Mouse (Mus musculus): ENCODE results near the gene Sacs. TPM values are rescaled to one million over a fixed set of nuclear protein-coding genes. Genes with fewer than 3 reads are reported as not detected.

Gene Sacs
- polyA plus RNA-seq (2012; rRNA removed): 0.88 and 1.2 TPM in 2 replicates

DNA sequence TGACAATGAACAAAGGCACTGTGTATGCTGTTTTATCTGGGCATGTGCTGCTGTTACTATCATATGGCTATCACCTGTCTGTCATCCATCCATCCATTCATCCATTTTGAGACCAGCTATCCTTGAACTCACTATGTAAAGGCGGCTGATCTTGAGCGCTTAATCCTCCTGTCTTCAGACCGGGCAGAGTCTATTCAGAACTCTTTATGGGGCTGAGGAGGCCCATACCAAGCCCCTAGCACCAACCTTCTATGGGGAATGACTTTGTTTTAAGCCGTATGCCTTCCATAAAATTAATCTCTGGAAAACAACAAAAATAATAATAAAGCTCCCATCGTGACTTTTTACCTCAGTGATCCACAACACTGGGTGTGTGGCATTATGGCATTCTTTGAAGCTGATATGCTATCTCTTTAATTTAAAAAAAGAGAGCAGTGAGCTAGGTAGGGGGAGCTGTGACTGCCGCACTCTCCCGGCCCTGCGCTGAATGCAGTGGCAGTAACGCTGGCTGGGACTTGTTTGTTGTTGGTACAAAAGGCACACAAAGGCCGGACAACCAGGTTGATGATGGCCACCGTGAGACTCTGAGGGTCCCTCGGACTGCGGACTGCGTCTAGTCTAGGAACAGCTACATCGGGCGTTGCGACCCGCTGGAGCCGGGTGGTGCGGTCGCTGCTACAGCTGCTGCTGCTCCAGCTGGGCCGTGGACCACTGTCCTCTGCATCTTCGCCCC is at the start of gene Sacs:
TSS of gene Sacs (plus strand) at position 464 of the 733 bp plus-strand sequence.
- Histone ChIP-seq H3K36me3 (ENCODE audit: control insufficient read depth, insufficient read depth, low read length) (no peaks in the 10 kb centered on the region), H3K4me3 (ENCODE audit: extremely low read depth, insufficient read depth, insufficient read length) (no peak within 1 kb of the TSS; the same call in 1 of the 2 replicates), H3K4me1 (ENCODE audit: control insufficient read depth, insufficient read depth, insufficient read length) (no peaks in the 10 kb centered on the region), H3K27ac (ENCODE audit: insufficient read depth, low read length) (no peak within 1 kb of the TSS), H3K27me3 (ENCODE audit: control insufficient read depth, insufficient read depth, low read length) (no peaks in the 10 kb centered on the region)
- DNase-seq (ENCODE audit: low read depth in 1 of 2, low spot score in 2 of 2): no peak
- no peak for TF ChIP-seq CTCF (IDR thresholded peaks at IDR 0.05; ENCODE audit: extremely low read depth, insufficient read depth, insufficient read length, insufficient replicate concordance)
- no peak for TF ChIP-seq POLR2A (IDR thresholded peaks at IDR 0.05; ENCODE audit: low read depth, low read length)
- WGBS: 18% methylated on average over 23 of the region's 23 CpGs

- no peak for DNase-seq (ENCODE audit: low read depth in 1 of 2, low spot score in 2 of 2)
- H3K4me1 ChIP-seq (ENCODE audit: control insufficient read depth, insufficient read depth, insufficient read length): no peaks in the 10 kb centered on the region; the same call in 1 of the 2 replicates
- WGBS: 85% methylated on average over 5 of the region's 5 CpGs
- no peak for TF ChIP-seq CTCF (IDR thresholded peaks at IDR 0.05; ENCODE audit: extremely low read depth, insufficient read depth, insufficient read length, insufficient replicate concordance)
- no peak for TF ChIP-seq POLR2A (IDR thresholded peaks at IDR 0.05; ENCODE audit: low read depth, low read length)
- H3K27me3 ChIP-seq (ENCODE audit: control insufficient read depth, insufficient read depth, low read length): no peaks in the 10 kb centered on the region
- no peak overlapping the region for H3K27ac ChIP-seq (ENCODE audit: insufficient read depth, low read length)
- H3K36me3 ChIP-seq (ENCODE audit: control insufficient read depth, insufficient read depth, low read length): no peaks in the 10 kb centered on the region
- no peak overlapping the region for H3K4me3 ChIP-seq (ENCODE audit: extremely low read depth, insufficient read depth, insufficient read length)
Measured at GRCm38 (mm10) chr14:61090955-61091354, 47.3 kb upstream of the Sacs start.

DNA sequence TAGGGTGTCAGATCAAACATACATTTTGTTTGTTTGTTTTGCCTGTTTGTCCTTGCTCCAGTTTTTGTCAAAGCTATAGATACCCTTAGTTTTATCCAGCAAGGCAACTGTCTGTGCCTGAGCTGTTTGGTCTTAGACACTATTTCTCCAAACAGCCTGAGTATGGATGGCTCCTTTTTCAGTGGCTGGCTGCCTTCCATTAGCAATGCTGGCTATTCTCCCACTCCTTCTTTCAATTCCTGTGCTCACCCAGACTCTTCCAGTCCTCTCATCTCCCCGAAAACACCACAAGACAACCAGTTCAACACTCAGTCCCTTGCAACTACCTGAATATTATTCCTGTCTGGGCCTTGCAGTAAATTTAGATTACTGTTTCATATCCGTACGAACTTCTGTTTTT is 46.2 kb upstream of the Sacs start:
- H3K27me3 ChIP-seq (ENCODE audit: control insufficient read depth, insufficient read depth, low read length): no peaks in the 10 kb centered on the region
- 85% methylated on average over 3 of the region's 3 CpGs for WGBS
- no peak for DNase-seq (ENCODE audit: low read depth in 1 of 2, low spot score in 2 of 2)
- H3K4me1 ChIP-seq (ENCODE audit: control insufficient read depth, insufficient read depth, insufficient read length): no peaks in the 10 kb centered on the region; the same call in 1 of the 2 replicates
- TF ChIP-seq CTCF (IDR thresholded peaks at IDR 0.05; ENCODE audit: extremely low read depth, insufficient read depth, insufficient read length, insufficient replicate concordance) (no peak), POLR2A (IDR thresholded peaks at IDR 0.05; ENCODE audit: low read depth, low read length) (no peak)
- no peaks in the 10 kb centered on the region for H3K36me3 ChIP-seq (ENCODE audit: control insufficient read depth, insufficient read depth, low read length)
- no peak overlapping the region for H3K27ac ChIP-seq (ENCODE audit: insufficient read depth, low read length)
- H3K4me3 ChIP-seq (ENCODE audit: extremely low read depth, insufficient read depth, insufficient read length): no peak overlapping the region

DNA sequence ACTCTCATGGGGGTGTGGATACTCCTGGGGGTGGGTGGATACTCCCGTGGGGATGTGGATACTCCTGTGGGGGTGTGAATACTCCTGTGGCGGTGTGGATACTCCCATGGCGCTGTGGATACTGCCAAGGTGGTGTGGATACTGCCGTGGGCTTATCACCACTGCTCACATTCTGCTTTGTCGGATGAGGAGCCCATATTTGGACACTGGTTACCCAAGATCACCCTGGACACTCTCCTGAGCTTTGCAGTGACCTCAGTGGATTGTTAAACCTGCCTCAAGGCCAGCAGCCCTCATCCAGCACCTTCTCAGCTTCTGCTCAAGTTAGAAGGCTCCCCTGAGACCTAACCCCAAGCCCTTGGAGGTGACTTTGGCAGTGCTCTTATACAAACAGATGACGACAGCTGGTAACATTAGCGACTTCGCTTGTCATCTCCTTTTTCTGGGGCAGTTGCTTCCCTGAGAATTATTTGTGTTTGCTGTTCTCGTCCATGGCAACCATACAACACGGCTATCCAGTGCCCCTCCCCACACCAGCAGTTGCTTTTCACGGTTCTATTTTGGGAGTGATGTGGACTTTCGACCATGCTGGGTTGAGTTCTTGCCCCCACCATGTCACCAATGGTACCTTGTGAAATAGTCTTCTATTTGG is 40.2 kb upstream of the Sacs start:
- H3K27ac ChIP-seq (ENCODE audit: insufficient read depth, low read length): no peak overlapping the region
- no peaks in the 10 kb centered on the region for H3K27me3 ChIP-seq (ENCODE audit: control insufficient read depth, insufficient read depth, low read length)
- TF ChIP-seq CTCF (IDR thresholded peaks at IDR 0.05; ENCODE audit: extremely low read depth, insufficient read depth, insufficient read length, insufficient replicate concordance): no peak
- TF ChIP-seq POLR2A (IDR thresholded peaks at IDR 0.05; ENCODE audit: low read depth, low read length): no peak
- 85% methylated on average over 12 of the region's 12 CpGs for WGBS
- H3K4me1 ChIP-seq (ENCODE audit: control insufficient read depth, insufficient read depth, insufficient read length): no peaks in the 10 kb centered on the region
- no peaks in the 10 kb centered on the region for H3K36me3 ChIP-seq (ENCODE audit: control insufficient read depth, insufficient read depth, low read length)
- no peak for DNase-seq (ENCODE audit: low read depth in 1 of 2, low spot score in 2 of 2)
- no peak overlapping the region for H3K4me3 ChIP-seq (ENCODE audit: extremely low read depth, insufficient read depth, insufficient read length)

DNA sequence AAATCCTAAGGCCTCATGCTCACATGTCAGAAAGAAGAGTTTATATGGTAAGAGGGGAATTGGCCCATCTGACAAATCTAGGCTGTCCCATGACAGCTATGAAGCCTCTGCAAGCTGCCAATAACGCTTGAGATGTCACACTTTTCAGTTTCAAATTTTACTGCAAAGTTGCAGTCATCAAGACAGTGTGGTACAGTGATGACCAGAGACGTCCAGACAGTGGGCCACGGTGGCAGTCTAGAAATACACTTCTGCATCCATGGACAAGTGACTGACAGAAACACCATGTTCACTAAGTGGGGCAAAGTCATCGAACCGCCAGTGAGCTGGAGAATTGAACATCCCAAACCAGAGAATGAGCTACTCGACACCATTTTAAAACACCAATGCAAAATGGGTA is 37.5 kb upstream of the Sacs start:
- Histone ChIP-seq H3K4me1 (ENCODE audit: control insufficient read depth, insufficient read depth, insufficient read length) (no peaks in the 10 kb centered on the region), H3K27me3 (ENCODE audit: control insufficient read depth, insufficient read depth, low read length) (no peaks in the 10 kb centered on the region), H3K4me3 (ENCODE audit: extremely low read depth, insufficient read depth, insufficient read length) (no peak overlapping the region), H3K27ac (ENCODE audit: insufficient read depth, low read length) (no peak overlapping the region), H3K36me3 (ENCODE audit: control insufficient read depth, insufficient read depth, low read length) (no peaks in the 10 kb centered on the region)
- 93% methylated on average over 6 of the region's 6 CpGs for WGBS
- no peak for TF ChIP-seq POLR2A (IDR thresholded peaks at IDR 0.05; ENCODE audit: low read depth, low read length)
- no peak for DNase-seq (ENCODE audit: low read depth in 1 of 2, low spot score in 2 of 2)

DNA sequence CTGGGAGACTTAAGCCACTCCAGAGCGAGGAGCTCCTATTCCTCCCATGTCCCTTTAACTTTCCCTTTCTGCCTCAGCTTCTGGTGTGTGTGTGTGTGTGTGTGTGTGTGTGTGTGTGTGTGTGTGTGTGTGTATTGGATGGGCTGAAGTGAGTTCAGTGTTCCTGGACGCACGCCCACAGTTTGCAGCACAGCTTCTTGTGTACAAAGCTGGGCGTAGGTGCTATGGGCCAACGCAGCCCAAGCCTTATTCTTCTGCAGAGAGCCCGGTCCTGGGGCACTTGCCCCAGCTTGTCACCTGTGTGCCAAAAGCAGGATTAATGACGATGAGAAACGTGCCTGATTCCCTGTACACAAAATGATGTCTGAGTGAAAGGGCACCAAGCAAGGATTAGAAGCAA is 31.9 kb upstream of the Sacs start:
- no peak for DNase-seq (ENCODE audit: low read depth in 1 of 2, low spot score in 2 of 2)
- H3K27me3 ChIP-seq (ENCODE audit: control insufficient read depth, insufficient read depth, low read length): no peaks in the 10 kb centered on the region
- H3K4me1 ChIP-seq (ENCODE audit: control insufficient read depth, insufficient read depth, insufficient read length): no peaks in the 10 kb centered on the region
- no peaks in the 10 kb centered on the region for H3K36me3 ChIP-seq (ENCODE audit: control insufficient read depth, insufficient read depth, low read length)
- WGBS: 86% methylated on average over 8 of the region's 8 CpGs
- H3K27ac ChIP-seq (ENCODE audit: insufficient read depth, low read length): no peak overlapping the region
- TF ChIP-seq CTCF (IDR thresholded peaks at IDR 0.05; ENCODE audit: extremely low read depth, insufficient read depth, insufficient read length, insufficient replicate concordance) (no peak), POLR2A (IDR thresholded peaks at IDR 0.05; ENCODE audit: low read depth, low read length) (no peak)
- no peak overlapping the region for H3K4me3 ChIP-seq (ENCODE audit: extremely low read depth, insufficient read depth, insufficient read length)

DNA sequence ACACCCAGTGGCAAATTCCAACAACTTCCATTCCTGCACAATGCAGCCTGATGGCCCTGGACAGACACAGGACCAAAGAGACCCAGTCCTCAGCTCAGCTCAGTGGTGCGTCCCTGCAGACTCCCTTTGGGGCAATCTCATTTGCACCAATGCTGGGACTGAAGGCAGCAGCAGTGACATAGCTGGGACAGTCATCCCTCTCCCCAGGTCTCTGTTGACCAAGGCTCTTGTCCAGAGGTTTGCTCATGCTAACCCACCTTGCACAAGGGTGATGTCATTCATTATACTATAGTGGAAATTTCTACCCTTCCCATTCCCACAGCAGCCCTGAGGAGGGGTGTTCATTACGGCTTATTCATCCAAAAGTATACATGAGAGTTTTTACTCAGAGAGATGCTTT is 29.6 kb upstream of the Sacs start:
- 85% methylated on average over 2 of the region's 2 CpGs for WGBS
- DNase-seq (ENCODE audit: low read depth in 1 of 2, low spot score in 2 of 2): no peak

More for the DNA sequence above, 29.6 kb upstream of the Sacs start:
- Histone ChIP-seq H3K4me1 (ENCODE audit: control insufficient read depth, insufficient read depth, insufficient read length) (no peaks in the 10 kb centered on the region), H3K36me3 (ENCODE audit: control insufficient read depth, insufficient read depth, low read length) (no peaks in the 10 kb centered on the region), H3K27ac (ENCODE audit: insufficient read depth, low read length) (no peak overlapping the region), H3K4me3 (ENCODE audit: extremely low read depth, insufficient read depth, insufficient read length) (no peak overlapping the region), H3K27me3 (ENCODE audit: control insufficient read depth, insufficient read depth, low read length) (no peaks in the 10 kb centered on the region)
- no peak for TF ChIP-seq POLR2A (IDR thresholded peaks at IDR 0.05; ENCODE audit: low read depth, low read length)
- TF ChIP-seq CTCF (IDR thresholded peaks at IDR 0.05; ENCODE audit: extremely low read depth, insufficient read depth, insufficient read length, insufficient replicate concordance): no peak

All from spleen, adult 2 months (tissue).